In the genomic region with DNA sequence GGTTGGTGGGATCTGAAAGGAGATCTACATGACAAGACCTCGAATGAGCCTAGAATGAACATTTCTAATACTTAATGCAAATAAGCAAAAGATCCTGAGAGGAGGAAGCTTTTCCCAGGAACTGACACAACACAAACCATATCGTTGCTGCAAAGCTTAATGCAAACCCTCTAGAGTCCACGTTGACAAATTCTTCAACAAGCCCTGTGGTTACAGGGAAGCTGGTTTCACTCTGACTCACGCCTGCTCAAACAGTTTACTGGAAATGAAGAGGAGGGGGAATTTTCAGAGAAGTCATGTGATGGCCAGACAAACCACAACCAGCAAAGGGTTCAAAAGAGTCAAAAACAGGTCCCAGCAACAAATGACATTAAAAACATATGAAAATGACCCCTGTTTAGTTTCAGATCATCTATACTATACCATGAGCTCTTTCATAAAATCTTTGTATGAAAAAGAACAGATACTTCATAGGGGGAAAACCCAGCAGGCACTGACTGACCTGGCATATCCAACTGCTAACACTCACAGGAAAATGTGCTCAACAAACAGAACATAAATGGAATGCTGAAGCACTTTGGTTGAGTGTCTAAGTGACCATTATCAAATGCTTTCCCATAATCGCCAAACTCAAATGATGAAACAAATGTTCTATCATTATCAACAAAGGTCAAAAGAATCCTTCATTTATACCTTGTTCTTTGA, we compare ENCODE assay signal across 8 mouse cellular contexts. TPM values are rescaled to one million over a fixed set of nuclear protein-coding genes. Genes with fewer than 3 reads are reported as not detected.
A peak's percentile ranks its signal among the peaks of the same experiment; 100 is the strongest.
DNase-seq lines count a peak whose midpoint lies in the region; ATAC-seq lines count a peak whose summit lies in the region.

No protein-coding gene starts in this region.

- no peaks in the 10 kb centered on the region for H3K4me1 ChIP-seq in midbrain, embryonic 10.5 days
- H3K4me1 ChIP-seq in forebrain, embryonic 16.5 days (replicated peaks; ENCODE audit: control insufficient read depth, insufficient read depth, low read length), result no peaks in the 10 kb centered on the region
- H3K4me1 ChIP-seq in kidney, embryonic 16.5 days (ENCODE audit: insufficient read depth, low read length), result 0 out of 2 replicates have a peak, but pooled peaks cover 3% of the 10 kb centered on the region

- ATAC-seq in forebrain, embryonic 16.5 days, result no peak
- no peak for ATAC-seq in kidney, embryonic 16.5 days (ENCODE audit: low FRiP score, low TSS enrichment)

- no peak overlapping the region for H3K27ac ChIP-seq in midbrain, embryonic 10.5 days (replicated peaks)
- no peak overlapping the region for H3K27ac ChIP-seq in forebrain, embryonic 16.5 days (ENCODE audit: low read length)
- H3K27ac ChIP-seq in kidney, embryonic 16.5 days (ENCODE audit: low read length), result no peak overlapping the region

- H3K9me3 ChIP-seq in midbrain, embryonic 10.5 days (replicated peaks), result no peaks in the 10 kb centered on the region
- H3K9me3 ChIP-seq in forebrain, embryonic 16.5 days (ENCODE audit: control insufficient read depth, low read length), result no peaks in the 10 kb centered on the region
- H3K9me3 ChIP-seq in kidney, embryonic 16.5 days (ENCODE audit: low read length), result no peaks in the 10 kb centered on the region

- H3K4me3 ChIP-seq in midbrain, embryonic 10.5 days, result no peak overlapping the region
- H3K4me3 ChIP-seq in forebrain, embryonic 16.5 days (replicated peaks; ENCODE audit: low read length), result no peak overlapping the region
- no peak overlapping the region for H3K4me3 ChIP-seq in kidney, embryonic 16.5 days (ENCODE audit: low read length)

- no peaks in the 10 kb centered on the region for H3K27me3 ChIP-seq in midbrain, embryonic 10.5 days (ENCODE audit: low read depth, poor library complexity, severe bottlenecking)
- no peaks in the 10 kb centered on the region for H3K27me3 ChIP-seq in forebrain, embryonic 16.5 days (replicated peaks; ENCODE audit: control insufficient read depth, insufficient read depth, low read length)
- H3K27me3 ChIP-seq in kidney, embryonic 16.5 days (ENCODE audit: insufficient read depth, low read length), result no peaks in the 10 kb centered on the region

- no peak overlapping the region for H3K4me2 ChIP-seq in forebrain, embryonic 16.5 days (ENCODE audit: low read length)
- no peak overlapping the region for H3K4me2 ChIP-seq in kidney, embryonic 16.5 days (replicated peaks; ENCODE audit: low read depth, low read length)

- peak; percentile 94 for DNase-seq in heart, adult 11 months
- DNase-seq in heart, postnatal 4 days, result no peak
- DNase-seq in A20 (ENCODE audit: low read depth, low spot score), result peak; percentile 59
- DNase-seq in fibroblast of lung, adult 2 months (ENCODE audit: low read depth), result peak; percentile 92
- peak; percentile 42 for DNase-seq in lung, postnatal 10 days
- DNase-seq in midbrain, embryonic 10.5 days (ENCODE audit: low spot score), result no peak

- H3K36me3 ChIP-seq in midbrain, embryonic 10.5 days, result no peaks in the 10 kb centered on the region
- H3K36me3 ChIP-seq in forebrain, embryonic 16.5 days (ENCODE audit: control insufficient read depth, insufficient read depth), result no peaks in the 10 kb centered on the region
- H3K36me3 ChIP-seq in kidney, embryonic 16.5 days (ENCODE audit: insufficient read depth, low read length), result no peaks in the 10 kb centered on the region

- 79% methylated on average over 5 of the region's 5 CpGs for WGBS in midbrain, embryonic 10.5 days
- WGBS in forebrain, embryonic 16.5 days, result 77% methylated on average over 5 of the region's 5 CpGs
- 84% methylated on average over 5 of the region's 5 CpGs for WGBS in kidney, embryonic 16.5 days

- no peak overlapping the region for H3K9ac ChIP-seq in forebrain, embryonic 16.5 days (replicated peaks; ENCODE audit: low read depth, low read length)
- no peak overlapping the region for H3K9ac ChIP-seq in kidney, embryonic 16.5 days (replicated peaks; ENCODE audit: low read length)

RNA-seq across cellular contexts. Expression of gene Vmp1, which starts 59.2 kb away (rescaled TPM):
- total RNA-seq in heart, postnatal 4 days (2021), result 10 to 100 TPM; 62.0 to 74.5 TPM
- 96.7 and 105 TPM in 2 replicates for polyA plus RNA-seq in midbrain, embryonic 10.5 days (2016; fragmentation: Nextera tagmentation; extraction: Ambion mirVana)
- 103 and 116 TPM in 2 replicates for polyA plus RNA-seq in forebrain, embryonic 16.5 days (2015; fragmentation: Nextera tagmentation; extraction: Ambion mirVana)
- polyA plus RNA-seq in kidney, embryonic 16.5 days (2015; fragmentation: Nextera tagmentation; extraction: Ambion mirVana), result 172 and 173 TPM in 2 replicates

RNA-seq across cellular contexts. Expression of gene Ptrh2, which starts 59.4 kb away (rescaled TPM):
- 10 to 100 TPM; 10.3 to 10.6 TPM for total RNA-seq in heart, postnatal 4 days (2021)
- 40.8 and 42.9 TPM in 2 replicates for polyA plus RNA-seq in midbrain, embryonic 10.5 days (2016; fragmentation: Nextera tagmentation; extraction: Ambion mirVana)
- 37.2 and 39.2 TPM in 2 replicates for polyA plus RNA-seq in forebrain, embryonic 16.5 days (2015; fragmentation: Nextera tagmentation; extraction: Ambion mirVana)
- 33.1 and 35.6 TPM in 2 replicates for polyA plus RNA-seq in kidney, embryonic 16.5 days (2015; fragmentation: Nextera tagmentation; extraction: Ambion mirVana)

Comparison
In these comparisons a context has a peak if more than half of its experiments do, and no peak if none do; other contexts are left out.
1. DNase-seq: peak in heart, adult 11 months (single experiment), A20 (single experiment), fibroblast of lung, adult 2 months (single experiment) and lung, postnatal 10 days (single experiment); none in heart, postnatal 4 days (single experiment) and midbrain, embryonic 10.5 days (single experiment).